In genomic region chr5:8422932-8423928, GRCm38 (mm10) we compare ENCODE assay signal across 8 mouse cellular contexts. TPM values are rescaled to one million over a fixed set of nuclear protein-coding genes. Genes with fewer than 3 reads are reported as not detected.
DNase-seq lines count a peak whose midpoint lies in the region; ATAC-seq and TF ChIP-seq lines count a peak whose summit lies in the region.

No protein-coding gene starts in this region.

- H3K27ac ChIP-seq in layer of hippocampus, adult 2 months, result peak overlapping the region; percentile 84
- H3K27ac ChIP-seq in forebrain, embryonic 11.5 days (ENCODE audit: low read depth, low read length), result no peak overlapping the region; the same call in 1 of the 2 replicates
- H3K27ac ChIP-seq in midbrain, embryonic 15.5 days, result peak overlapping the region; percentile 82

- no peak for DNase-seq in layer of hippocampus, adult 2 months (ENCODE audit: low spot score in 2 of 2)
- no peak for DNase-seq in layer of hippocampus, adult 9-11 months
- peak; percentile 19 for DNase-seq in T-cell, adult 2 months (ENCODE audit: low spot score)
- DNase-seq in forebrain, embryonic 11.5 days (ENCODE audit: low spot score), result no peak
- peak; percentile 10 for DNase-seq in kidney, postnatal 10 days
- DNase-seq in ovary, postnatal 10 days (ENCODE audit: low spot score), result no peak
- no peak for DNase-seq in frontal cortex, postnatal 25 days (ENCODE audit: low spot score in 2 of 2)

- H3K9me3 ChIP-seq in forebrain, embryonic 11.5 days (ENCODE audit: control insufficient read depth, low read length), result no peaks in the 10 kb centered on the region
- H3K9me3 ChIP-seq in midbrain, embryonic 15.5 days, result no peaks in the 10 kb centered on the region

- peak; percentile 45 for TF ChIP-seq CTCF in layer of hippocampus, adult 2 months (conservative IDR thresholded peaks at IDR 0.05)

- under 1% methylated on average over 38 of the region's 40 CpGs for WGBS in forebrain, embryonic 11.5 days
- under 1% methylated on average over 40 of the region's 40 CpGs for WGBS in midbrain, embryonic 15.5 days

- H3K36me3 ChIP-seq in forebrain, embryonic 11.5 days (ENCODE audit: control insufficient read depth, insufficient read depth, low read length), result peaks cover 4% of the 10 kb centered on the region; the same call in 1 of the 2 replicates
- no peaks in the 10 kb centered on the region for H3K36me3 ChIP-seq in midbrain, embryonic 15.5 days (replicated peaks)

- peak overlapping the region; percentile 49 for H3K4me2 ChIP-seq in forebrain, embryonic 11.5 days (ENCODE audit: low read depth, low read length, severe bottlenecking)
- peak overlapping the region; percentile 94 for H3K4me2 ChIP-seq in midbrain, embryonic 15.5 days

- H3K4me1 ChIP-seq in forebrain, embryonic 11.5 days (replicated peaks; ENCODE audit: control insufficient read depth, insufficient read depth, low read length), result peaks cover 3% of the 10 kb centered on the region; the same call in 1 of the 2 replicates
- peaks cover 11% of the 10 kb centered on the region for H3K4me1 ChIP-seq in midbrain, embryonic 15.5 days

- H3K4me3 ChIP-seq in layer of hippocampus, adult 2 months, result peak overlapping the region; percentile 83
- H3K4me3 ChIP-seq in forebrain, embryonic 11.5 days (ENCODE audit: low read depth, low read length), result peak overlapping the region; percentile 85
- H3K4me3 ChIP-seq in midbrain, embryonic 15.5 days, result peak overlapping the region; percentile 94

- no peaks in the 10 kb centered on the region for H3K27me3 ChIP-seq in forebrain, embryonic 11.5 days (ENCODE audit: control insufficient read depth, insufficient read depth, low read length)
- no peaks in the 10 kb centered on the region for H3K27me3 ChIP-seq in midbrain, embryonic 15.5 days (replicated peaks)

- H3K9ac ChIP-seq in forebrain, embryonic 11.5 days (ENCODE audit: low read length), result peak overlapping the region; percentile 90
- H3K9ac ChIP-seq in midbrain, embryonic 15.5 days, result peak overlapping the region; percentile 63

- ATAC-seq in forebrain, embryonic 11.5 days (replicated peaks; ENCODE audit: low FRiP score), result no peak
- ATAC-seq in midbrain, embryonic 15.5 days (replicated peaks), result peak; percentile 53

RNA-seq across cellular contexts. Expression of gene Slc25a40, which starts 0.6 kb away (rescaled TPM):
- 10 to 100 TPM; 11.2 to 12.3 TPM for total RNA-seq in layer of hippocampus, adult 2 months (2021)
- 10.8 and 11.9 TPM in 2 replicates for polyA plus RNA-seq in forebrain, embryonic 11.5 days (2014; fragmentation: Nextera tagmentation; extraction: Ambion mirVana)
- polyA plus RNA-seq in midbrain, embryonic 15.5 days (2015; fragmentation: Nextera tagmentation; extraction: Ambion mirVana), result 7.2 and 7.4 TPM in 2 replicates

RNA-seq across cellular contexts. Expression of gene Dbf4, which starts 0.7 kb away (rescaled TPM):
- total RNA-seq in layer of hippocampus, adult 2 months (2021), result 1 to 10 TPM; 2.0 TPM
- 85.6 and 92.6 TPM in 2 replicates for polyA plus RNA-seq in forebrain, embryonic 11.5 days (2014; fragmentation: Nextera tagmentation; extraction: Ambion mirVana)
- polyA plus RNA-seq in midbrain, embryonic 15.5 days (2015; fragmentation: Nextera tagmentation; extraction: Ambion mirVana), result 9.6 and 9.7 TPM in 2 replicates

RNA-seq across cellular contexts. Expression of gene Adam22, which starts 55.3 kb away (rescaled TPM):
- 100 to 1,000 TPM; 162 to 174 TPM for total RNA-seq in layer of hippocampus, adult 2 months (2021)
- polyA plus RNA-seq in forebrain, embryonic 11.5 days (2014; fragmentation: Nextera tagmentation; extraction: Ambion mirVana), result 15.5 and 16.3 TPM in 2 replicates
- 42.9 and 47.2 TPM in 2 replicates for polyA plus RNA-seq in midbrain, embryonic 15.5 days (2015; fragmentation: Nextera tagmentation; extraction: Ambion mirVana)

Comparison
In these comparisons a context has a peak if more than half of its experiments do, and no peak if none do; other contexts are left out.
1. DNase-seq: peak in T-cell, adult 2 months (single experiment) and kidney, postnatal 10 days (single experiment); none in layer of hippocampus, adult 2 months (0 of 2), layer of hippocampus, adult 9-11 months (single experiment), forebrain, embryonic 11.5 days (single experiment), ovary, postnatal 10 days (single experiment) and frontal cortex, postnatal 25 days (0 of 2).
2. Peak in every context shown above with its lines, with median percentiles within 50 percentile points of each other: H3K4me3 ChIP-seq.